Mouse (Mus musculus): ENCODE measurements around the gene Baz2b.

DNA sequence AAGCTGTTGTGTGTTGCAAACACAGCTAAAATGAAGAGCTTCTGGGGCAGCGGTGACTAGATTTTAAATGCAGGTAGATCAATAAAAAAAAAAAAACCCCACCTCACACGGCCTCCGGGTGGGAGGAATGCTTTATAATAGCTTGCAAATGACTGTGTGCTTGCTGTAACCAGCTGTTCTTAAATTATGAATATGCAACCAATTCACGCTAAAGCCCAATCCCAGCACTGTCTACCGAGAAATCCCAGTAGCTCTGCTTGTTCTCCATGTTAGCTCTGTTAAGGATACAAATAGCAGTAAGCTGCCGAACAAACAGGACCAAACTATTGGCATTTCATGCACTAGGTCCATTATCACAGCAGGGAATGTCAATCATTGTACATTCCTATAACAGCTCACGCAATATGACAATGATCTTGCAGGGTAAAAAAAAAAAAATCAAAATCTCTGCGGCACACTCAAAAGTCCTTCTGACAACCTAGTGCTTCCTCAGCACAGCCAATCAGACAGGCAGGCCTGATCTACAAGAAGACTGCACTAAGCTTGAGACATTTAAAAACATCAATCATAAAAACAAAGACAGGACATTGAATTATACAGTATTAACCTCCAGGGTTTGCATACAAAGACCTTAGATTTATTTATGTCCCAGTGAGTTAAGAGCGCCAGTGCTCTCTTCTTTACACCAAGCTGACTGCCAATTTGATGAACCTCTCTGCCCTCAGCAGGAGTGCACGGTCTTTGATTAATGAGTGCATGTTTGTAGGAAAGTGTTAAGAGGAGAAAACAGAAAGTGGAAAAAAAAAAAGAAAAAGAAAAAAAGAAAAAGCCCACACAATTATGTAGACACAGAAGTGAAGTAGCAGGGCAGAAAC is 90.7 kb downstream of the Baz2b start:
- no peak for TF ChIP-seq POLR2A (IDR thresholded peaks at IDR 0.05; ENCODE audit: borderline replicate concordance, insufficient read depth, low read length)
- TF ChIP-seq CTCF (IDR thresholded peaks at IDR 0.05; ENCODE audit: borderline replicate concordance, insufficient read depth, low read depth, low read length): no peak
